Mouse (Mus musculus): ENCODE measurements at regions not wholly inside any gene's neighbourhood (a gene's known extent, or its start where the extent isn't known, plus 50 kb on each side); places are given as distances from the start of the nearest gene placed in this dataset.
A peak's percentile ranks its signal among the peaks of the same experiment; 100 is the strongest.

DNA sequence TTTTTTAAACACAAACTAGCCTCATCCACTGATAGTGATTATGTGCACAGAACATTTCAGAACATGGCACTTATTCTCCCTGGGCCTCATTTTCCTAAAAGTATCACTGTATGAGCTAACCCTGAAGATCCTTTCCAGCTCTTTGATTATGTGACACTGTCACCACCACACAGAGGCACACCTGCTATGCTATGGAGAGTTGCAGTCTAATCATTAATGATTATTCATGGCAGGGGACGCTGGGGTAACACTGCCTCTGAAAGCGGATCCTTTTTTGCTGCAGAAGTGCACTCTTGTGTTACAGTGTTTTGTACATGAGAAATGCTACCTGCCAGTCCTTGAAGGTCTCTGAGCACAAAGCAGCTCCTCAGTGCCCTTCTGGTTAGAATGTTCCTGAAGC lies 615.3 kb upstream of the Fbxo33 start:
- intact Hi-C loops (cut with DNase I), result no loop called here
- DNase-seq, result no peak

DNA sequence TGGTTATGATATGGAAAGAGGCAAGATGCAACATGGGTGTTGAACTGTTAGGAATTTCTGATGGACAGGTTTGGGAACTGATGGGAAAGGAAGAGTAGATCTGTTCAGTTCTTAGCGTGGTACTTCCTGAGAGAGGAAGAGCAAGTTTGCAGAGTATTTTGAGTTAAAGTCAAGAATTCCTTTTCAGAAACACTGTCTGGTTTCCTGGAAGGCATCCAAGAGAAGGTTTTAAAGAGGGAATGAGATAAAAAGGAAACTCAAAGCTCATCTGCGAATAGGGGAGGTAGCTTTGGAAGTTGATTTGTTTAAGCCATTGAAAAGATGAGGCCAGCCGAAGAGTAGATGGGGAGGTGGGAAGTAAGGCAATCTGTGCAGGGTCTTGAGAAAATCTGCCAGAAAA lies 603.4 kb upstream of the Fbxo33 start:
- no peak for DNase-seq
- intact Hi-C loops (cut with DNase I), result no loop called here

DNA sequence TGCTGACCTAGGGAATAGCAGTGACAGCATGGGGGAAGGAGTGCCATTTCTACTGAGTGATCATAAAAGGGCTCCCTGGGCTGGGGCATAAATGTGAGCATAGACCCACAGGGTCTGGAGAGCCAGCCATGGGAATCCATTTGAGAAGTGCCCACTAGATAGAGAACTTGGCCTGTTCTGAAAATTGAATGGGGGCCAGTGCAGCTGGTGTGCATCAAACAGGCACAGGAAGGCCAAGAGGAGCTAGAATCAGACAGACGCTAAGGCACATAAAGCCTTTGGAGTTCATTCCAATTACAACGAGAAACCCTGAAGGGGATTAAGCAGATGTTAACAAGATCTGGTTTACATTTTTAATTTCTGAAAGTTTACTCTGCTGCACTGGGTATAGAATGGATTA lies 602.9 kb upstream of the Fbxo33 start:
- intact Hi-C loops (cut with DNase I), result no loop called here
- peak in 1 of 2 experiments; percentile 6 for DNase-seq

DNA sequence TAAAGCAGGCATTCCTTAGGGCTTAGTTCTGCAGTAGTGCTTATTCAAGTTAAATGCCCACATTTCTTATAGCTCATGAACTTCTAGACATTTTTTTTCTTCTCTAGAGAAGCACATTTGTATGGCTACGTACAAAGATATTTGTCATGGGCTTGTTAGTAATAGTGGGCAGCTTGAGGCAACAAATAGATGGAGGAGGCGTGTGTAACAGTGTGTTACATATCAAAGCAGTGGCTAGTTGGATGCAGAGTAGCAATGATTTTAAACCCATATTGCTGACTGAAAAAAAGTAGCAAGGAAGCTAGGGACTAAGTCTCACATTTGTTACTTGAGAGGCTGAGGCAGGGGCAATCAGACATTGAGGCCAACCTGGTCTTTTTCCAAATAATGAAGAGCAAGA lies 602.2 kb upstream of the Fbxo33 start:
- intact Hi-C loops (cut with DNase I), result no loop called here
- no peak for DNase-seq

DNA sequence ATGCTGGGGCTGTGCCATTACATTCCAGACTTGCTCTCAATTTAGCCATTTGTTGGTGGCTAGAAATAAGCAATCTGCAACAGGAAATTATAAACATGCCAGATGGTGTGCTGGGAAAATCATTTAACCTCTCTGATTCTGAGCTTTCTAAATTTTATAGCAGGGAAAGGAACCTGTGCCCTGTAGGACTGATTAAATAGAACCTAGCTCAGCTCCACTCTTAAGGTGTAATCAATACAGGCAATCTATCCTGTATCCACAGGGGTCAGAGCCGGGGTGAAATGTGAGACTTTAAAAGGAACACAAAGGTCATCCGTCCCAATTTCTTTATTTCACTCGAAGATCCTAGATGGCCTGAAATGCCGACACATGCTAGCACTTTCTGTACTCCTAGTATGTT lies 596.4 kb upstream of the Fbxo33 start:
- no peak for DNase-seq
- intact Hi-C loops (cut with DNase I), result no loop called here

DNA sequence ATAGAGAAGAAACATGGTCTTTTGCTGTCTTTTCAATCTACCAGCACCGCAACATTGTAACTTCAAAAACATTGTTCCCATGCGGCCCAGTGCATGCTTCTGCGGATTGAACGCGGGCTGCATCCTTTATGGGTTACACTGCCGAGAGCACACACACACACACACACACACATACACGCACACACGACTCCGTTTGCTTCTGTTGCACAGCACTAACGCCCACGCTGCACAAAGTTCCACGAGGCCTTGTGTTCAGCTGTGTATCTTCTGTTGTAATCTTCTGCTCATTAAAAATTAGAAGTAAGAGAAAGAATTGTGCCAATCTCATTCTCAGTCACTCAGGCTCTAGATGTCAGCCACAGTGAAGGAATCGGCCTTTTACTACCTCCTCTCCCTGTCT lies 594.8 kb upstream of the Fbxo33 start:
- DNase-seq, result no peak
- intact Hi-C loops (cut with DNase I), result no loop called here

DNA sequence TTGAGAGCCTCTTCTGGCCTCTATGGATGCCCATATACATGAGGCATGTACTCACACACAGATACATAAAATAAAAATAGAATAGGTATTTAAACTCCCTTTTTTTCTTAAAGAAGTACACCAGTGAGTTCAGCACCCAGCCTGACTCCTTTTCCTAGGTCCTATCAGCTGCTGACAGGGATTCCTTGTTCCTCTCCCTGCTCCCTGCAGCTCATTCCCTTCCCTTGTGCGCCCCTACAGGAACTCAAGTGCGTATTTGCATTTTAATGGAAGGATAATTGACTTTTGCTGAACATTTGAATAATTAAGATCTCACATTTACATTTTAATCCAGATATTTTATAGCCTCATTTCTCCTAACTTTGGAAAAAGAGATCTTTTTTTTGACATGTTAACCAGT lies 589.7 kb upstream of the Fbxo33 start:
- DNase-seq, result no peak
- intact Hi-C loops (cut with DNase I), result no loop called here

DNA sequence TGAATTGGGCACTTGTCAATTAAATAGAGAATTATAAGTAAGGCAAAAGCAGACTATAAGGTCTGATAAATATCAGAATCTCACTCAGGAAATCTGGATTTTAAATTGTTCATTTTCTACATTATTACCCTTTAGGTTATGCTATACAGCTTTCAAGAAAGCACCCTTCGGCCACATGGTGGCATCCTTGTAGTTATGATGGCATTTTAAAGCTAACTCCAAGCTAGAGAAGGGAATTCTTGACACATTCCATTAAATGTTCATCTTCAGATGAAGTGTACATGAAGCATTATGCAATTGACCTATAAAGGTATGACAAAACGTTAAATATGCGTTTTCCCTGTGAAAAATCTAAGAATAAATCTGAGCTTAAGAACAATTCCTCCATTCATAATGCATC lies 578.5 kb upstream of the Fbxo33 start:
- DNase-seq, result peak in 1 of 2 experiments; percentile 5
- intact Hi-C loops (cut with DNase I), result no loop called here

DNA sequence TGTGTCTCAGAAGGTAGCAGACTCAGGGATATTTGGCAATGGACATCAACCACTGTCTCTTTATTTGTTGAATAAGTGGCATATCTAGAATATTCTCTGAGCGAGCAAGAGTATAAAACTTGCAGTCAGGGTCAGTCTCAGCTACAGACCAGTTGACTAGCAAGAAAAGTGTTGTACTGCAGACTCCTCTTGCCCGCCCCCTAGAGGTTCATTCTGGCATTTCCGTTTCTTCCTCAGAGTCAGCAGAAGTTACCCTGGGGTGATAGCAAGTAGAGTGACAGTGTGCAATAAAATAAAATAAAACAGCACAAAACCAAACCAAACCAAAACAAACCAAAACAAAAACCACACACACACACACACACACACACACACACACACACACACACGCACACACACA lies 571.9 kb upstream of the Fbxo33 start:
- DNase-seq, result peak in 1 of 2 experiments; percentile 6
- intact Hi-C loops (cut with DNase I), result no loop called here

DNA sequence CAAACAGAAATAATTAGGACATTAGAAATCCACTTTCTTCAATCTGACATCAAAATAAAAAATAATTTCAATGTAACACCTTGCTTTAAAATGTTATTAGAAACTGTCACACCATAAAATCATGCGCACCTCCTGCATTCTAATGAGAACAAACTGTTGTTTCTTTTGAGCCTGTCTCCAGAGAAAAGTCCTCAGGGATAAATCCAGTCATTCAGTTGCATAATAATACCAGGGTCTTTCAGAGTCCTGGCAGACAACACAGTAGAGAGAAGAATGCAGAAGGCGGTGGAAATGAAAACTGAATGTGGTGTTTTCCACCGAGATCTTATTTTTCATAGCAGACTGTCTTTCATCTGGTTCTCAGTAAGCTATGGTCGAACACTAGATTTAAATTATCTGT lies 567.3 kb upstream of the Fbxo33 start:
- DNase-seq, result no peak
- intact Hi-C loops (cut with DNase I), result no loop called here

DNA sequence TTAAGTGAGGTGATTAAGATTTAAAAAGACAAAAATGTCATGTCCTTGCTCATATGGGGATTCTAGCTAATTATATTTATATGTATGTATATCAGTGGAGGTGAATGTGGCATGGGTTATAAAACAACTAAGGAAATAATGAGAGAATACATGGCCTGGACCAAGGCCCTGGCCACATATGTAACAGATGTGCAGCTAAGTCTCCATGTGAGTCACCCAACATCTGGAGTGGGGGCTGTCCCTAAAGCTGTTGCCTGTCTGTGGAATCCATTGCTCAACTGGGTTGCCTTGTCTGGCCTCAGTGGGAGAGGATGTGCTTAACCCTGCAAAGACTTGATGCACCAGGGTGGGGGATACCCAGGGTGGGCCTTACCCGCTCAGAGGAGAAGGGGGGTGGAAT lies 551.5 kb upstream of the Fbxo33 start:
- intact Hi-C loops (cut with DNase I), result no loop called here
- DNase-seq, result no peak

DNA sequence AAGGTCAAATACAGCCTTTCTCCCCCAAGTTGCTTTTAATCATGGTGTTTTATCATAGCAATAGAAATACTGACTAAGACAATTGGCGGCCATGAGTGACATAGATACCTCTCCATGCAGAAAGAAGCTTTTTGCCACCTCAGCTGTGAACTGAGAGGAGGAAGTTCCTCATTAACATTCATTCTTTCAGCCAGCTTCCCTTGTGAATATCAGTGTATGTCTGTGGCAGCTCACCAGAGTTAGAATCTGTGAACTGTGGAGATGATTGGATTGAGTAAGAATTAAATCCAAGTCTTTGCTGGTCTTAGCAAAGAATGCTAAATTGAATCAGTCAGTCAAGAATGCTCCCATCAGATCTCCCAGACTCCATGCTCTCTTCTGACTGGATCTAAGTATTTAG lies 542.7 kb upstream of the Fbxo33 start:
- intact Hi-C loops (cut with DNase I), result no loop called here
- DNase-seq, result no peak

DNA sequence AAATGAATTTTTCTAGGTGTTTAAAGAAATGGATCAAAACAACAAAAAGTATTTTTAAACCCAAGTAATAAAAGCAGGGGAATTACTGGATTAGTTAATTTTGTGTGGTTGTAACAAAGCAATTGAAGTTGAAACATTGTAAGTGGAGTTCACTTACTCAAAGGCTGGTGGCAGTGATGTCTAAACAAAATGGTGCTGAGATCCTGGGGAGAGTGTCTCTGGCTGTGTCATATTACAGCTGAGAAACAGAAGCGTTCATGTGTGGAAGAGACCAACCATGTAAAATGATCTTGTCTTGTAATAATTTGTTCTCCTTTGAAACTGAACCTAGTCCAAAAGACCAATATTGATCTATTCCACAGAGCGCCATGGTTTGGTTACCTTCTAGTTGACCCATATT lies 525.2 kb upstream of the Fbxo33 start:
- intact Hi-C loops (cut with DNase I), result no loop called here
- no peak for DNase-seq

DNA sequence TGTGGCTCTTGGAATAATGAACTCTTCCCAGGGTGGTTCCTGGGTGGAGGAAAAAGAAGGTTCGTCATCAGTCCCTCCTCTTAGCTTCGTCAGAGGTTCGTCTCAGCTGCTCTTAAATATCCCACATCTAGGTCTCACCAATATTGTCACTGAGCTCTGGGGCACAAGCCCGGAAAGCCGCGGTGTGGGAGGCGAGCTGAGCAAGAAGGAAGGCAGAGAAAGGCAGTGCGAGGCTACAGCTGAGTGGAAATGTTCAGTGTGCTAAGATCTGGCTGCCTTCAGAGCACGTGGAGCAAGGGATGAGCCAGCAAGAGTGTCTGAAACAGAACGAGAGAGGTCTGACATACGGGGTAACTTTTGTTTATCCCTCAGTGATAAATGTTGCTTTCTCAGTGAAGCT lies 523.7 kb upstream of the Fbxo33 start:
- intact Hi-C loops (cut with DNase I), result no loop called here

DNA sequence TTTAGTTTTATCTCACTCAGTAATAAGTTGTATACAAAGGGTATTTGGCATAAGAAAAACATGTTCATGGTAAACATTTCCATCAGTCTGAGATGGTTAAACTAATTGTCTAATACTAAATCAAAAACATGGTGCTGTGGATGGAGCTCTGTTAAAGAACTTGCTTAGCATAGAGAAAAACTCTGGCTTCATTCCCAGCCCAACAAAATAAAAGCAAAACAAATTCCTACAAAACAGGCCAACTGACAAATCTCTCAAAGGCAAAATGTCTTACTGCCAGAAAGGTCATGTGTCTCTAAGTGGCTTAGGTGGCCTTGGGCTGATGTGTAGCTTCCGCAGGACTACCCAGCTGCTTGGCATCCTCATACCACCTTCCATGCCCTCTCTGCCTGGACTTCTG lies 505.4 kb upstream of the Fbxo33 start:
- no peak for DNase-seq
- intact Hi-C loops (cut with DNase I), result no loop called here

More for the DNA sequence above, 523.7 kb upstream of the Fbxo33 start:
- DNase-seq, result no peak

DNA sequence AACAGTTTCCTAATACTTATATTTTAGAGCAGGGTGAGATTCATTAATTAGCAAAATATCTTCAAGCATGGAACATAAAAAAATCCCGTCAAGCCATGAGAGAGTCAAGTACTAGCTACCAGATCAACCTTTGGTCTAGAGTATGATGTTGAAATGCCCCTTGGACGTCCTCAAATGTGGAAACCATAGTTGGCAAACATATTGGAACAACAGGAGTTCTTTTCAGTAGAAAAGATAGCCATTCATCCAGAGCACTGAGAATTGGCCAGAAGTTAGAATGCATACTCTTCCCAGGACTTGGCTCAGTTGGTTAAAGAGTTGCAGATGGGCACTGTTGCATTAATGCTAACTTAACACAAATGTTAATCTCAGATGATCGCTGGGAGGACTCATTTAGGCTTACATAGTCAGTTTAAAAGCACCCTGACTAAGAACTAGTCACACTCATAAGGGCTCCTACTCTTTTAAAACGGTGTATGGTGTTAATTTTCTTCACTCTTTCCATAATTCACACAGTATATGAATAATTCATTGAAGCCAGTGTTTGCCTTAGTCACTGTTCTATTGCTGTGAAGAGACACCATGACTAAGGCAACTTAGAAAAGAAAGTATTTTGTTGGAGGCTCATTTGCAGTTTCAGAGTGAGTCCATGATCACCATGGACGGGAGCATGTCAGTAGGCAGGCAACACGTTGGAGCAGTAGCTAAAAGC lies 503.1 kb upstream of the Fbxo33 start:
- intact Hi-C loops (cut with DNase I), result no loop called here
- no peak for DNase-seq

DNA sequence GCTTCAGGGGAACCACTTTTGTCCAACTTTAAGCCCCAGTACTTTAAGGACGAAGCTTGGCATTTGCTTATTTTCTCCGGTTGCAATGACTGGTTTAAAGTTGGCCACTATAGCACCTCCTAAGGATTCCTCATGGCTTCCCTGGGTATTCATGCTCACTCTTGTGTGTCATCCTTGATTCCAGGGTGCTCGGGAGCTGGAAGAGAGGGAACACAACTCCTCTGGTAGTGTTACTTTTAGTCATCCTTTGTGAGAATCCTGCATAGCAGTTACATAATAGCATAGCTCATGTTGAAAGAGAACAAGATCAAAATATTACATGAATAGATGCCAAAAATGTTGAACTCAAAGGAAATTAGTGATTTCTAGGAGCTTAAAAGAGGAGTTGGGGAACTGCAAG lies 493.7 kb upstream of the Fbxo33 start:
- intact Hi-C loops (cut with DNase I), result no loop called here

DNA sequence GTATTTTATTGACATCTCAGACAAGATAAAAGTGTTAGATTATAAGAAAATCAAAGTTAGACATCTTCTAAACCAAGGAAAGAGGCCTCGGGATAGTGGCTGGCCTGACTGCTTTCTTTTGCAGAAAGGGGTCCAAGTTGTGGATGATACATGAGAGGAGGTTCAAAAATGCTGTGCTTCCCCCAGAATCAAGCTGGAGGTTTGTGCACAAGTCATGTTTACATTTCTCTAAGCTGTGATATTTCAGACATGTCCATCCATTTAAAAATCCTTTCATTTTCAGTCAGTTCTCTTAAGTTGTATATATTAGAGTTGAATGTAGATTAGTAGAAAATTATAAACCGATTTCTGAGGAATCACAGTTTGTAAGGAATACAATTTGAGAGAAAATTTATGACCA lies 463.7 kb upstream of the Fbxo33 start:
- intact Hi-C loops (cut with DNase I), result no loop called here
- no peak for DNase-seq

More for the DNA sequence above, 493.7 kb upstream of the Fbxo33 start:
- DNase-seq, result no peak

DNA sequence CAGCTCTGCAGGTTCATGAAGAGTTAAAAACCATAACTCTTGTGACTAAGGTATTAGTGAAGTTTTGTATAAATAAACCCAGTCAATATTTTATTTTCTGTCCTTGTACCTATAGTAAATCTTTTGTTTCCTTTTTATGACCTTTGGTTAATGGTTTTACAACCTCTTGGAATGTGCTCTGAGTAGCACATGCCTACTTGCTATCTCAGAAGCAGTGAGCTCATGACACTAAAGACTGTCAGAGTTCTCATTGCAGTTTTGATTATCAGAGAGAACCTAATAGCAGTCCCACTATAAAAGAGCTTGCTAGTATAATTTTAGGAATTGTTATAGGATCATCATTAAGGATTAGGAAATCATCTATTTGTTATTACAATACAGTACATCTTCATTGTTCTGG lies 443.6 kb upstream of the Fbxo33 start:
- DNase-seq, result no peak
- intact Hi-C loops (cut with DNase I), result no loop called here

DNA sequence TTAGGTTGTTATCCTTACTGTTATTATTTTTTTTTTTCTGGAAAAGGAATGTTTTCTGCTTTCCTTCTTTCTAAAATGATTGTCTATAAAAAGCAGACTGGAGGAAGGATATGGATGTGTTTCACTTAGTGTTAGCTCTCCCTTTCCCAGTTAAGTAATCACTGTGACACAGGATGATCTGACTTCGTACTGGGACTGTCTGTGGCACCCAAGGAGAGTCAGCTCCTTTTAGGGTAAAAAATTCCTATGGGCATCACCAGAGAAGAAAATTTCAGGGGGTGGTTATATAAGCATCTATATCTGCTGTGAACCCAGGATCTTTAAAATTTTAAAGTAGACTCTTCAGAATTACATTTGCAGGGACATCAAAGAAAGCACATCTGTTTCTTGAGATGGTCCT lies 411.2 kb upstream of the Fbxo33 start:
- intact Hi-C loops (cut with DNase I), result no loop called here
- DNase-seq, result no peak

DNA sequence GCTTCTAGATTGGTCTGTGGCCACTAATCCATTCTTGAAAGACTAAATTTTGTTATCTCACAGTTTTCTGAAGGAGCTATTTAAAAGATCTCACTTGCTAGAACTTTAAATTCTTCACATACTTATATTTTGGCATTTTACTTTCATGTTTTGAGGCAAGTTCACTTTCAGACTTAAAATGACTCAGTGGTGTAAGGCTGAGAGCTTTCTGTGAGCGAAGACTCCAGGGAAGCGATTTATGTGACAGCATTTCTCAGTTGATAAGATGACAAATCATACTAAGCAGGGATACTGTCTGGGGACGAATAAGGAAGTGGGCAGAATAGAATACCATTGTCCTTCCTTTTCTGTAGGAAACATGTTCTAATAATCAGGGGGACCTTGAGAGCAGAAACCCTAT lies 403.6 kb upstream of the Fbxo33 start:
- DNase-seq, result no peak
- intact Hi-C loops (cut with DNase I), result no loop called here

DNA sequence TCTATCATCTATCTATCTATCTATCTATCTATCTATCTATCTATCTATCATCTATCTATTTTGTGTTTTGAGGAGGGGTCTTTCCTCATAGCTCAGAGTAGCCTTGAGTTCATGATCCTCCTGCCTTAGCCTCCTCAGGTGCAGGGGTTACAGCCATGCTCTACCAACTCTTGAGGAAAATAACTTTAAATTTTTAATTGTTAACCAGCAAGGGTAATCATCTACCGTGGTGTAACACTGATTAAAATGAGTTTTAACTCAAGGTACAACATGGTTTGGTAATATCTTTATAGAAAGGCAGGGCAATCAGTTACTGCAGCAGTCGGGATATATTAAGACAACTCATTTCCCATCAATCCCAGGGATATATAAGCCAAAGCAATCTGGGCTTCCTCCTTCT lies 401.6 kb upstream of the Fbxo33 start:
- DNase-seq, result no peak
- intact Hi-C loops (cut with DNase I), result no loop called here

DNA sequence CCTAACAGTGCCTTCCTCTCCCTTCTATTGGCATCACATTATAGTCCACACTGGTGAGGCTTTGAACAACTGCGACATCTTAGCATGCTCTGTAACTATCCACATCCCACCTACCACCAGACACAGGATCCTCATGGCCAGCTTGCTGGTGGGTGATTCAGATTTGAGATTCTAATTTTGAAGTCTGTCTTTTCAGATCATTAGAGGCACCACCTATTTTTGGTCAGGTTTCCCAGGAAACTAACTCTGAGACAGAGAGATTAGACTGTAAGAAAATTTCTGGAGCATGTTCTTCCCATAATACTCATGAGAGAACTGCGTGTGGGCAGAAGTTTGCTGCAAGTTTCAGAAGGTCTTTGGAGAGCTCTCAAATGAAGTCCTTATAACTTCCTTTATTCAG lies 400.8 kb upstream of the Fbxo33 start:
- DNase-seq, result no peak
- intact Hi-C loops (cut with DNase I), result no loop called here
